Mouse (Mus musculus): ENCODE measurements around the gene Pmpcb.

The Pmpcb gene

GRCm38 (mm10) chr5:21802907-21803306 is 66.0 kb downstream of the Pmpcb start:
- no peak for DNase-seq (ENCODE audit: low spot score)

GRCm38 (mm10) chr5:21803691-21804188 is 66.8 kb downstream of the Pmpcb start:
- no peak for DNase-seq (ENCODE audit: low spot score)

- no peak for DNase-seq (ENCODE audit: low spot score)
Observed at GRCm38 (mm10) chr5:21804837-21805236, 67.9 kb downstream of the Pmpcb start.
